Mouse (Mus musculus) stomach, postnatal 0 days (tissue): ENCODE data around the gene Map3k6. TPM values are rescaled to one million over a fixed set of nuclear protein-coding genes. Genes with fewer than 3 reads are reported as not detected.

Source experiments
- ATAC-seq: fragments of 200-750 bp; cut with Nextera tagmentation; 2 replicates; pipeline ENCODE4 v1.8.0; 2017; ENCODE audit not compliant: low FRiP score, low TSS enrichment
- DNase-seq: peaks from one replicate; pipeline ENCODE4 v3.0.0-alpha.2; 2016; ENCODE audit warnings: low spot score
- H3K27ac ChIP-seq: fragments of 300-500 bp; sonication (generic); replicated peaks from 2 replicates; pipeline ENCODE4 v1.5.1; 2014; ENCODE audit warnings: mild to moderate bottlenecking, control low read depth
- H3K27me3 ChIP-seq: fragments of 300-500 bp; sonication (generic); 2 replicates; pipeline ENCODE4 v1.6.1; 2014; ENCODE audit warnings: low read length; ENCODE audit not compliant: control insufficient read depth, insufficient read depth
- H3K36me3 ChIP-seq: fragments of 300-500 bp; sonication (generic); 2 replicates; pipeline ENCODE4 v1.6.1; 2014; ENCODE audit warnings: low read length, mixed read lengths; ENCODE audit not compliant: control insufficient read depth, insufficient read depth
- H3K4me1 ChIP-seq: fragments of 300-500 bp; sonication (generic); replicated peaks from 2 replicates; pipeline ENCODE4 v1.6.1; 2014; ENCODE audit warnings: antibody characterized with exemption; ENCODE audit not compliant: control insufficient read depth, insufficient read depth
- H3K4me2 ChIP-seq: fragments of 300-500 bp; sonication (generic); replicated peaks from 2 replicates; pipeline ENCODE4 v1.6.1; 2014; ENCODE audit warnings: low read depth, mild to moderate bottlenecking, control low read depth, moderate library complexity
- H3K4me3 ChIP-seq: fragments of 300-500 bp; sonication (generic); 2 replicates; pipeline ENCODE4 v1.5.1; 2014; ENCODE audit warnings: low read depth, low read length, control low read depth
- H3K9ac ChIP-seq: fragments of 300-500 bp; sonication (generic); 2 replicates; pipeline ENCODE4 v1.6.1; 2014; ENCODE audit warnings: mild to moderate bottlenecking, low read length, control low read depth, mixed read lengths
- H3K9me3 ChIP-seq: fragments of 300-500 bp; sonication (generic); 2 replicates; pipeline ENCODE4 v1.6.1; 2016; ENCODE audit warnings: low read length; ENCODE audit not compliant: control insufficient read depth
- CTCF ChIP-seq: IDR thresholded peaks from 2 replicates; pipeline ENCODE4 v1.5.1; 2016; ENCODE audit warnings: antibody characterized with exemption, low read depth, mild to moderate bottlenecking, moderate library complexity
- EP300 ChIP-seq: optimal IDR thresholded peaks from 2 replicates; pipeline ENCODE3; 2016; ENCODE audit warnings: antibody characterized with exemption
- WGBS: fragments of 180-500 bp; shearing (Covaris S2); extraction: QIAGEN DNeasy Blood & Tissue Kit; methylation state at CpG from one replicate; pipeline ENCODE4 v1.1.7; 2014; 5-methylcytosine and 5-hydroxymethylcytosine counted together
- microRNA-seq: library from miRNA; unstranded; fragments of <30 nt; microRNA quantifications from one replicate; pipeline ENCODE4, GENCODE M21; 2016
- polyA plus RNA-seq: library from polyadenylated mRNA; unstranded; fragments of >200 nt; fragmentation: Nextera tagmentation; extraction: Ambion mirVana; gene quantifications from 2 replicates; pipeline ENCODE4 v1.2.1, GENCODE M21; 2015

Map3k6 gene
- polyA plus RNA-seq, 1 experiment from 2014 or later, result 17.6 TPM

DNA sequence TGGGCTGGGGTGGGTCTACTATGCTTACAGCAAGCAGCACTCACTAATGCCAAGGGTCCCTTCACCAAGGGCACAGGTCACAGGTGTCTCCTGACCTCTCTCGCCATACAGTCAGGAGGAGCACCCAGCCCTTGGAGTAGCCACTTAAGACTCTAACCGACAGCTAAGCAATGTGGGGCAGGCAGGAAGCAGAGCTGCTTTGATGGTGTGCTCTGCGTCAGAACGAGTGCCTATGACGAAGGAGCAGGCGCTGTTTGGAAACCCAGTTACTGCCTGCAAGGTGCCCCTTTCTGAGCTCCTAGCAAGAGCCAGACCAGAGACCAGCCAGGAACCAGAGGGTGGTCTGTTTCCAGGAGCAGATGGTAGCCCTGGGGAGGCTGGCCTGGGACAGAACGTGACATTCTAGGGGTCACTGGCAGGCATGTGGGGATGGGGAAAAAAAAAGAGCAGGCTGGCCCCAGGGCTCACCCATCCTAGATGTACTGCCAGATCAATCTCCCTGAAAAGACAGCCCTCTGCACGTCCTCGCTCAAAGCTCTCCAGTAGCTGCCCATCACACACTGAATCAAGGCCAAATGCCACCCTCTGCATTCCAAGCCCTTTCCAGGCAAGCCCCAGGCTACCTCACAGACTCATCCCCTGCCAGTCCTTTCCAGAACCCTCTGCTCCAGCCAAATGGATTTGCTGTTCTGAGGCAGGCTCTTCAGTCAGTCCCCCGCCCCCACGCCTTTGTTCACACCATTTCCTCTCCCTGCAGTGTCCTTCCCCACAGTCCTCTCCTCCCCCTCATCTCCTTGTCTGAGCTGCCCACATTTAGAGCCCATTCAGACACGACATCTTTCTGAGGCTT is 58.1 kb downstream of the Map3k6 start:
- Histone ChIP-seq H3K9me3 (no peaks in the 10 kb centered on the region), H3K27ac (0 out of 2 replicates have a peak overlapping the region, but pooled peaks have one; percentile 56), H3K4me2 (no peak overlapping the region), H3K27me3 (no peaks in the 10 kb centered on the region), H3K4me3 (no peak overlapping the region), H3K4me1 (no peaks in the 10 kb centered on the region), H3K36me3 (peaks cover 31% of the 10 kb centered on the region), H3K9ac (no peak overlapping the region)
- DNase-seq (no peak), ATAC-seq (no peak)
- 62% methylated on average over 12 of the region's 12 CpGs for WGBS
- TF ChIP-seq CTCF (no peak), EP300 (no peak)

DNA sequence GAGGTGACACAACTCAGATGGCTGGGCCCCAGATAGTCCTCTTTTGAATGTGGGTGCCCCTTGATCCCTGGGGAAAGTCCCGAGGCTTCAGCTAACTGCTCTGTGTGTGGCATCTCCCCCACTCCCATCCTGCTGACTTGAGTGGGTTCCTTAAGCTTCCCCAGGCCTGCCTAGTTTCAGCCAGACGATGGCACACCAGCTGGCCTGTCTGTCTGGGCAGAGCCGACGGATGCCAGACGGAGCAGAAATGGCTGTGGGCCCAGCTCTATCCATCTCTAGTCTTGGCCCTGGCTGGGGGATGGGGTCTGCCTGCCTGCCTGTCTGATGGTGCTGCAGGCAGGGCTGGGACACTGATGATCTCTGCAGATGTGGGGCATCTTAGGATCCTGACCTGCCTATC is 59.1 kb downstream of the Map3k6 start:
- Histone ChIP-seq H3K9ac (no peak overlapping the region), H3K36me3 (peaks cover 23% of the 10 kb centered on the region), H3K27me3 (no peaks in the 10 kb centered on the region), H3K27ac (peak overlapping the region; percentile 30; the same call in 1 of the 2 replicates), H3K4me3 (no peak overlapping the region), H3K4me2 (no peak overlapping the region), H3K9me3 (no peaks in the 10 kb centered on the region), H3K4me1 (no peaks in the 10 kb centered on the region)
- ATAC-seq (no peak), DNase-seq (no peak)
- 67% methylated on average over 5 of the region's 5 CpGs for WGBS
- TF ChIP-seq EP300, result no peak
- TF ChIP-seq CTCF, result no peak

DNA sequence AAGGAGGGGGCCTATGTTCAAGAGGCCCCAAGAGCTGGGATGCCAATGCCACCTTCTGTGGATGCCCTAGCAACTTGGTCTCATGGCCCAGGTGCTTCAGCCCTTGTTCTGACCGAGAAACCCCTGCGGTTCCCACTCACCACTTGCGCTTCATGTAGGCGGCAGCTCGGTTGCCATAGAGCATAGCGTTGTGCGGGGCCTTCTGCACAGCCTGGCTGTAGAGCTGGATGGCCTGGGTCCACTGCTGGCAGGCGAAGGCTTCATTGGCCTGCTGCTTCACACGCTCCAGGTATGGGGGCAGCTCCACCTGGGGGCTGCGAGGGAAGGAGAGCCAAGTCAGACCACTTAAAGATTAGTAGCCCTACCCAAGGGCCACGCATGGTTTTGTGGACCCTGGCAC is 59.8 kb downstream of the Map3k6 start:
- WGBS, result 89% methylated on average over 11 of the region's 11 CpGs

DNA sequence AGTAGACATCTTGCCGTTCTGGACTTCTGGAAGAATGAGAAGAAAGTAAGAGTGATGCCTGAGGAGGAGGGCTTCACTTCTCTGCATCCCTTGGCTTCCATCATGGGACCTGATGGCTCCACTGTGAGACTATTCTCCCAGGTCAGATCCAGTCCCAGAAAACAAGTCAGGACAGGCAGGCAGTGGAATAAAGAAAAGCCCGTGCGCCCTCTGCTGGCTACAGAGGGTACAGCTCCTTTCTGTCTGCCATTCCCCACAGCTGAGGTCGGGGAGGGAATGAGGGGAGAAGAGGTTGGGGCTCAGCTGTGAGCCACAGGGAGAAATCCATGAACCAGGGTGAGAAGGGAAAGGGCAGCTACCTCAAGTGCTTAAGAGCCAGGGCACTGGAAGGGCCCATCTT is 61.2 kb downstream of the Map3k6 start:
- no peak overlapping the region for H3K9ac ChIP-seq
- peak; percentile 78 for DNase-seq
- no peak overlapping the region for H3K4me3 ChIP-seq

More for the DNA sequence above, 59.8 kb downstream of the Map3k6 start:
- no peak overlapping the region for H3K27ac ChIP-seq
- no peak for ATAC-seq
- no peak overlapping the region for H3K4me2 ChIP-seq
- no peaks in the 10 kb centered on the region for H3K4me1 ChIP-seq
- H3K9me3 ChIP-seq, result no peaks in the 10 kb centered on the region
- H3K36me3 ChIP-seq, result peaks cover 17% of the 10 kb centered on the region; the same call in 1 of the 2 replicates
- no peak for DNase-seq
- H3K4me3 ChIP-seq, result no peak overlapping the region
- no peaks in the 10 kb centered on the region for H3K27me3 ChIP-seq
- H3K9ac ChIP-seq, result no peak overlapping the region
- TF ChIP-seq EP300 (no peak), CTCF (no peak)

More for the DNA sequence above, 61.2 kb downstream of the Map3k6 start:
- H3K27ac ChIP-seq, result no peak overlapping the region
- H3K4me2 ChIP-seq, result no peak overlapping the region
- peaks cover 13% of the 10 kb centered on the region; the same call in 1 of the 2 replicates for H3K36me3 ChIP-seq
- H3K27me3 ChIP-seq, result no peaks in the 10 kb centered on the region
- WGBS, result 25% methylated on average over 4 of the region's 4 CpGs
- no peak for ATAC-seq
- no peaks in the 10 kb centered on the region for H3K4me1 ChIP-seq
- TF ChIP-seq CTCF (peak; percentile 96), EP300 (no peak)
- H3K9me3 ChIP-seq, result no peaks in the 10 kb centered on the region

Small RNA genes lying within 50 kb of the gene (microRNA-seq; reads per million reads assigned to microRNA genes)
- gene Mir7017, result 1.3 reads per million

Other genes starting within 250 kb of the Map3k6 start
- 2.8 and 3.2 TPM in 2 replicates for gene Ahdc1, start 229.6 kb upstream of the Map3k6 start, polyA plus RNA-seq
- gene Wasf2, start 110.3 kb upstream of the Map3k6 start, polyA plus RNA-seq, result 71.4 and 84.2 TPM in 2 replicates
- gene Cd164l2, start 28.7 kb upstream of the Map3k6 start, polyA plus RNA-seq, result 5.3 and 6.5 TPM in 2 replicates
- 0.11 and 0.19 TPM in 2 replicates for gene Gpr3, start 28.3 kb upstream of the Map3k6 start, polyA plus RNA-seq
- 93.5 and 109 TPM in 2 replicates for gene Sytl1, start 22.3 kb downstream of the Map3k6 start, polyA plus RNA-seq
- 51.4 and 53.9 TPM in 2 replicates for gene Tmem222, start 37.0 kb downstream of the Map3k6 start, polyA plus RNA-seq
- gene Wdtc1, start 112.7 kb downstream of the Map3k6 start, polyA plus RNA-seq, result 6.2 and 7.7 TPM in 2 replicates
- gene Slc9a1, start 128.9 kb downstream of the Map3k6 start, polyA plus RNA-seq, result 6.0 and 7.1 TPM in 2 replicates
- gene Tent5b, start 239.3 kb downstream of the Map3k6 start, polyA plus RNA-seq, result 34.0 and 35.3 TPM in 2 replicates